In the genomic region with DNA sequence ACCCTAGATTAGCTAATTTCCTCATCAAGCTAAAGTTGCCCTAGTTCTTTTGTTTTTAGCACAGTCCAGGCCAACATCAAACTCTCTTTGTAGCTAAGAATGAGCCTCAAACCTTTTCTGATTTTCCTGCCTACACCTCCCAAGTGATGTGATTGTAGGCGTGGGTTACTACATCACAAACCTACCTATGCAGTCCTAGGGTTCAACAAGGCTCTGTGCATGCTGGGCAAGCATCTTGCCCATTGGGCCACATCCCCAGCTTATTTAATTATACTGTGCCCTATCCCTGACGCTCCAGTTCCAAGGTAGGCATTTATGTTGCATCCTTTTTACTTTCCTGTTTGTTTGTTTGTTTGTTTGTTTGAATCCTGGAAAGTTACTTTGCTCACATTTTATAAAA, we compare ENCODE assay signal across 28 mouse cellular contexts. TPM values are rescaled to one million over a fixed set of nuclear protein-coding genes. Genes with fewer than 3 reads are reported as not detected.
DNase-seq lines count a peak whose midpoint lies in the region; ATAC-seq and TF ChIP-seq lines count a peak whose summit lies in the region.
"Had no signal": no experiment of that assay in that cellular context is flagged by ENCODE, and none has a peak within 500 bp of the region (broad histone marks: within the 10 kb centered on the region; RNA-seq: fewer than 3 reads in every experiment).

Gene Nxpe5 (plus strand): TSS at position 199 of the 400 bp plus-strand sequence.

- 7% methylated on average over 2 of the region's 2 CpGs for WGBS in bone marrow, adult 2 months
- WGBS in liver, embryonic 11.5 days, result 58% methylated on average over 2 of the region's 2 CpGs
- 66% methylated on average over 2 of the region's 2 CpGs for whole genome bisulfite sequencing in kidney, adult 2 months

- H3K36me3 ChIP-seq in liver, embryonic 11.5 days (ENCODE audit: control insufficient read depth, insufficient read depth, low read length), result no peaks in the 10 kb centered on the region
- H3K36me3 ChIP-seq in kidney, adult 2 months (ENCODE audit: control insufficient read depth, insufficient read depth, low read length), result no peaks in the 10 kb centered on the region
- H3K36me3 ChIP-seq: embryonic facial prominence, embryonic 10.5 days; embryonic facial prominence, embryonic 12.5 days; forebrain, embryonic 10.5 days; forebrain, embryonic 12.5 days had no signal

- no peaks in the 10 kb centered on the region for H3K9me3 ChIP-seq in liver, embryonic 11.5 days (ENCODE audit: control insufficient read depth, low read length)
- H3K9me3 ChIP-seq: embryonic facial prominence, embryonic 10.5 days; embryonic facial prominence, embryonic 12.5 days; forebrain, embryonic 10.5 days; forebrain, embryonic 12.5 days had no signal

- TF ChIP-seq CTCF in bone marrow, adult 2 months (IDR thresholded peaks at IDR 0.05; ENCODE audit: control insufficient read depth, insufficient read depth, low read length), result no peak
- no peak for TF ChIP-seq CTCF in kidney, adult 2 months (conservative IDR thresholded peaks at IDR 0.05; ENCODE audit: insufficient read depth, insufficient read length, low read depth, low read length)

- no peak within 1 kb of the TSS for H3K9ac ChIP-seq in liver, embryonic 11.5 days (ENCODE audit: low read depth, low read length)
- H3K9ac ChIP-seq: embryonic facial prominence, embryonic 12.5 days; forebrain, embryonic 12.5 days had no signal

- ATAC-seq in erythroblast, adult 5-6 weeks (replicated peaks; ENCODE audit: low FRiP score, poor library complexity, severe bottlenecking), result no peak
- no peak for ATAC-seq in liver, embryonic 11.5 days (replicated peaks; ENCODE audit: low FRiP score)
- ATAC-seq: activated CD4-positive, CD25-positive, alpha-beta regulatory T cell, adult 4 months; forebrain, embryonic 14.5 days; forebrain, embryonic 16.5 days; Patski had no signal

- peak within 1 kb of the TSS; percentile 54 for H3K4me3 ChIP-seq in bone marrow, adult 2 months (replicated peaks; ENCODE audit: control insufficient read depth, low read depth, low read length)
- no peak within 1 kb of the TSS for H3K4me3 ChIP-seq in liver, embryonic 11.5 days (ENCODE audit: low read depth, low read length)
- no peak within 1 kb of the TSS for H3K4me3 ChIP-seq in kidney, adult 2 months (ENCODE audit: insufficient read depth, low read depth, low read length)
- H3K4me3 ChIP-seq: embryonic facial prominence, embryonic 10.5 days; embryonic facial prominence, embryonic 12.5 days; erythroblast, embryonic 14.5 days; forebrain, embryonic 10.5 days; forebrain, embryonic 12.5 days had no signal

- TF ChIP-seq POLR2A in bone marrow, adult 2 months (IDR thresholded peaks at IDR 0.05; ENCODE audit: borderline replicate concordance, control insufficient read depth, low read depth, low read length), result no peak
- no peak for TF ChIP-seq POLR2A in kidney, adult 2 months (IDR thresholded peaks at IDR 0.05; ENCODE audit: low read depth, low read length)

- H3K4me1 ChIP-seq in bone marrow, adult 2 months (ENCODE audit: control insufficient read depth, insufficient read depth, low read length), result peaks cover 1% of the 10 kb centered on the region; the same call in 1 of the 2 replicates
- H3K4me1 ChIP-seq in liver, embryonic 11.5 days (replicated peaks; ENCODE audit: control insufficient read depth, insufficient read depth, low read length), result no peaks in the 10 kb centered on the region
- H3K4me1 ChIP-seq in kidney, adult 2 months (ENCODE audit: control insufficient read depth, insufficient read depth, low read length), result no peaks in the 10 kb centered on the region
- H3K4me1 ChIP-seq: embryonic facial prominence, embryonic 10.5 days; embryonic facial prominence, embryonic 12.5 days; forebrain, embryonic 10.5 days; forebrain, embryonic 12.5 days had no signal

- DNase-seq in heart, adult 11 months, result peak; percentile 75
- DNase-seq in heart, adult 18-20 months, result no peak
- peak; percentile 54 for DNase-seq in 416B (ENCODE audit: low read depth)
- DNase-seq in gonadal fat pad, adult 2 months (ENCODE audit: low read depth), result no peak
- DNase-seq in liver, embryonic 11.5 days (ENCODE audit: low spot score), result no peak
- no peak for DNase-seq in kidney, adult 2 months
- DNase-seq: adrenal gland, adult 8-10 months; adrenal gland, postnatal 14 days; adrenal gland, postnatal 36 days; cerebellum, adult 11-12 months; cerebellum, adult 2 months; cerebellum, adult 9-10 months; cerebellum, postnatal 10 days; cerebellum, postnatal 25 days had no signal

- H3K4me2 ChIP-seq in liver, embryonic 11.5 days, result no peak within 1 kb of the TSS
- H3K4me2 ChIP-seq: embryonic facial prominence, embryonic 12.5 days; forebrain, embryonic 12.5 days had no signal

- no peaks in the 10 kb centered on the region for H3K27me3 ChIP-seq in liver, embryonic 11.5 days (replicated peaks; ENCODE audit: control insufficient read depth, insufficient read depth, low read length)
- H3K27me3 ChIP-seq in kidney, adult 2 months (replicated peaks; ENCODE audit: control insufficient read depth, insufficient read depth, low read length), result no peaks in the 10 kb centered on the region
- H3K27me3 ChIP-seq: embryonic facial prominence, embryonic 12.5 days; forebrain, embryonic 12.5 days; Patski had no signal

- H3K27ac ChIP-seq in bone marrow, adult 2 months (ENCODE audit: control insufficient read depth, insufficient read depth, low read depth, low read length, poor library complexity), result peak within 1 kb of the TSS; percentile 55; the same call in 1 of the 2 replicates
- H3K27ac ChIP-seq in liver, embryonic 11.5 days (ENCODE audit: low read depth, low read length), result no peak within 1 kb of the TSS
- H3K27ac ChIP-seq in kidney, adult 2 months (ENCODE audit: insufficient read depth, low read depth, low read length), result no peak within 1 kb of the TSS
- H3K27ac ChIP-seq: embryonic facial prominence, embryonic 10.5 days; embryonic facial prominence, embryonic 12.5 days; forebrain, embryonic 10.5 days; forebrain, embryonic 12.5 days had no signal

RNA-seq across cellular contexts. Expression of gene Nxpe5, which starts in this region (rescaled TPM):
- total RNA-seq in heart, adult 18-20 months (2021), result under 1 TPM; 0.47 to 0.57 TPM
- 0.74 TPM in 1 of 2 replicates, not detected in the other for polyA plus RNA-seq in bone marrow, adult 2 months (2011; ENCODE audit: insufficient read depth, insufficient read length, low replicate concordance, missing spikeins)
- polyA plus RNA-seq in gonadal fat pad, adult 2 months (2012; rRNA removed), result 18.5 and 23.8 TPM in 2 replicates
- total RNA-seq in erythroblast, adult 5-6 weeks (2015; ENCODE audit: low replicate concordance), result not detected in 2 replicates
- total RNA-seq in erythroblast, adult 5-6 weeks (2017; ENCODE audit: low replicate concordance), result not detected in 2 replicates
- not detected in 2 replicates for polyA plus RNA-seq in liver, embryonic 11.5 days (2014; fragmentation: Nextera tagmentation; extraction: Ambion mirVana)
- 0.26 and 0.33 TPM in 2 replicates for polyA plus RNA-seq in kidney, adult 2 months (2012; rRNA removed)
- polyA plus RNA-seq: C2C12; cerebellum, adult 2 months; cortical plate, adult 2 months; embryonic facial prominence, embryonic 10.5 days; embryonic facial prominence, embryonic 12.5 days; embryonic facial prominence, embryonic 14.5 days; erythroblast, embryonic 14.5 days; forebrain, embryonic 10.5 days; forebrain, embryonic 12.5 days; forebrain, embryonic 14.5 days; forebrain, embryonic 16.5 days had no signal

Comparison
In these comparisons a context has a peak if more than half of its experiments do, and no peak if none do; other contexts are left out.
1. RNA of gene Nxpe5 (polyA plus RNA-seq): 18.5 to 23.8 TPM in gonadal fat pad, adult 2 months; 0.26 to 0.33 TPM in kidney, adult 2 months, 0.74 TPM in bone marrow, adult 2 months and not detected in liver, embryonic 11.5 days; every median in the first group is over 10 times any median in the second.
2. DNase-seq: peak in heart, adult 11 months (single experiment) and 416B (single experiment); none in heart, adult 18-20 months (0 of 2), gonadal fat pad, adult 2 months (single experiment), liver, embryonic 11.5 days (single experiment) and kidney, adult 2 months (single experiment).